ENCODE assay signal across 10 mouse cellular contexts in genomic region chr8:118951766-118952741, GRCm38 (mm10).
DNase-seq lines count a peak whose midpoint lies in the region; ATAC-seq and TF ChIP-seq lines count a peak whose summit lies in the region.
"Had no signal": no experiment of that assay in that cellular context is flagged by ENCODE, and none has a peak within 500 bp of the region (broad histone marks: within the 10 kb centered on the region; RNA-seq: fewer than 3 reads in every experiment).

No protein-coding gene starts in this region.

- H3K4me2 ChIP-seq in hindbrain, postnatal 0 days (ENCODE audit: low read depth, low read length): no peak overlapping the region
- H3K4me2 ChIP-seq: heart, embryonic 13.5 days; stomach, embryonic 15.5 days had no signal

- no peaks in the 10 kb centered on the region for H3K9me3 ChIP-seq in ES-E14 (ENCODE audit: control insufficient read depth, insufficient read depth, low read depth, low read length)
- H3K9me3 ChIP-seq in hindbrain, postnatal 0 days (ENCODE audit: low read length): no peaks in the 10 kb centered on the region
- H3K9me3 ChIP-seq: heart, embryonic 13.5 days; stomach, embryonic 15.5 days had no signal

- H3K27ac ChIP-seq in ES-E14 (ENCODE audit: insufficient read depth, low read depth, low read length, poor library complexity, severe bottlenecking): no peak overlapping the region
- H3K27ac ChIP-seq in hindbrain, postnatal 0 days: no peak overlapping the region
- no peak overlapping the region for H3K27ac ChIP-seq in thymus, adult 2 months (ENCODE audit: control insufficient read depth, insufficient read depth, low read length)
- H3K27ac ChIP-seq: heart, embryonic 13.5 days; stomach, embryonic 15.5 days had no signal

- DNase-seq in kidney, postnatal 14 days: peak; percentile 11
- no peak for DNase-seq in kidney, adult 8-10 months
- DNase-seq in ES-E14 (ENCODE audit: low read depth, low spot score): no peak
- peak; percentile 65 for DNase-seq in embryo, embryonic 10.5 days (ENCODE audit: low spot score)
- DNase-seq in hindbrain, postnatal 0 days (ENCODE audit: low spot score): peak; percentile 53
- no peak for DNase-seq in urinary bladder, adult 2 months (ENCODE audit: low spot score)
- DNase-seq in thymus, adult 2 months: no peak

- no peak overlapping the region for H3K4me3 ChIP-seq in ES-E14 (ENCODE audit: insufficient read depth in 1 of 2, low read depth in 1 of 2, low read length in 2 of 2, poor library complexity in 1 of 2, severe bottlenecking in 1 of 2)
- no peak overlapping the region for H3K4me3 ChIP-seq in hindbrain, postnatal 0 days (ENCODE audit: low read length)
- H3K4me3 ChIP-seq in thymus, adult 2 months (ENCODE audit: control insufficient read depth, insufficient read depth, low read length): no peak overlapping the region
- H3K4me3 ChIP-seq: heart, embryonic 13.5 days; stomach, embryonic 15.5 days had no signal

- no peaks in the 10 kb centered on the region for H3K36me3 ChIP-seq in ES-E14 (ENCODE audit: control insufficient read depth, insufficient read depth, low read length, poor library complexity, severe bottlenecking)
- no peaks in the 10 kb centered on the region for H3K36me3 ChIP-seq in hindbrain, postnatal 0 days (ENCODE audit: insufficient read depth, low read length)
- no peaks in the 10 kb centered on the region for H3K36me3 ChIP-seq in thymus, adult 2 months (ENCODE audit: control insufficient read depth, insufficient read depth, low read length)
- H3K36me3 ChIP-seq: heart, embryonic 13.5 days; stomach, embryonic 15.5 days had no signal

- no peak for ATAC-seq in hindbrain, postnatal 0 days
- no peak for ATAC-seq in megakaryocyte progenitor cell, adult 5-6 weeks (replicated peaks; ENCODE audit: poor library complexity)

- H3K27me3 ChIP-seq in hindbrain, postnatal 0 days (ENCODE audit: insufficient read depth, low read length): no peaks in the 10 kb centered on the region
- no peaks in the 10 kb centered on the region for H3K27me3 ChIP-seq in thymus, adult 2 months (ENCODE audit: control insufficient read depth, insufficient read depth, low read length)
- H3K27me3 ChIP-seq: heart, embryonic 13.5 days; stomach, embryonic 15.5 days had no signal

- WGBS in hindbrain, postnatal 0 days: 45% methylated on average over 20 of the region's 20 CpGs
- 70% methylated on average over 20 of the region's 20 CpGs for WGBS in thymus, adult 2 months

- no peak for TF ChIP-seq CTCF in hindbrain, postnatal 0 days (IDR thresholded peaks at IDR 0.05; ENCODE audit: low read depth)
- no peak for TF ChIP-seq CTCF in thymus, adult 2 months (IDR thresholded peaks at IDR 0.05; ENCODE audit: borderline replicate concordance, control insufficient read depth, extremely low read depth, insufficient read depth, low read length, poor library complexity)

- no peaks in the 10 kb centered on the region for H3K4me1 ChIP-seq in ES-E14 (ENCODE audit: control insufficient read depth in 2 of 2, insufficient read depth in 2 of 2, low read length in 2 of 2, poor library complexity in 1 of 2)
- no peaks in the 10 kb centered on the region for H3K4me1 ChIP-seq in hindbrain, postnatal 0 days (ENCODE audit: insufficient read depth, low read length)
- no peaks in the 10 kb centered on the region for H3K4me1 ChIP-seq in thymus, adult 2 months (replicated peaks; ENCODE audit: control insufficient read depth, insufficient read depth, low read length)
- H3K4me1 ChIP-seq: heart, embryonic 13.5 days; stomach, embryonic 15.5 days had no signal

- no peak overlapping the region for H3K9ac ChIP-seq in ES-E14 (ENCODE audit: insufficient read depth, low read depth, low read length, poor library complexity, severe bottlenecking)
- H3K9ac ChIP-seq in hindbrain, postnatal 0 days (replicated peaks; ENCODE audit: low read length): no peak overlapping the region
- H3K9ac ChIP-seq: heart, embryonic 13.5 days; stomach, embryonic 15.5 days had no signal

- no peak for TF ChIP-seq POLR2A in thymus, adult 2 months (IDR thresholded peaks at IDR 0.05; ENCODE audit: control insufficient read depth, extremely low read depth, insufficient read depth, low read length, poor library complexity)

- in situ Hi-C loops in ES-E14 (cut with MboI; ENCODE audit: low sequenced_read_pairs in 2 of 2, unreplicated experiment in 2 of 2): no loop called here

TF ChIP-seq in ES-E14, 5 proteins besides CTCF, POLR2A, EP300 and RAD21:
- TF ChIP-seq ZNF384 (IDR thresholded peaks at IDR 0.05; ENCODE audit: low read depth, low read length) (no peak), MAFK (IDR thresholded peaks at IDR 0.05; ENCODE audit: insufficient read depth, low read depth, low read length) (peak; percentile 12; the same call in 1 of the 2 replicates)

Comparison
In these comparisons a context has a peak if more than half of its experiments do, and no peak if none do; other contexts are left out.
1. DNase-seq: peak in kidney, postnatal 14 days (single experiment), embryo, embryonic 10.5 days (single experiment) and hindbrain, postnatal 0 days (single experiment); none in kidney, adult 8-10 months (0 of 2), ES-E14 (single experiment), urinary bladder, adult 2 months (single experiment) and thymus, adult 2 months (single experiment).